Mouse (Mus musculus) central nervous system, embryonic 11.5 days (tissue): ENCODE results near the gene Aktip. TPM values are rescaled to one million over a fixed set of nuclear protein-coding genes. Genes with fewer than 3 reads are reported as not detected.

Source experiments
- polyA plus RNA-seq: library from polyadenylated mRNA; depleted of rRNA; stranded (reverse); fragments of >200 nt; gene quantifications from 2 replicates; pipeline ENCODE4 v1.2.3, GENCODE M21; 2012; rRNA removed

Gene Aktip
- polyA plus RNA-seq: 46.2 and 47.5 TPM in 2 replicates

DNA sequence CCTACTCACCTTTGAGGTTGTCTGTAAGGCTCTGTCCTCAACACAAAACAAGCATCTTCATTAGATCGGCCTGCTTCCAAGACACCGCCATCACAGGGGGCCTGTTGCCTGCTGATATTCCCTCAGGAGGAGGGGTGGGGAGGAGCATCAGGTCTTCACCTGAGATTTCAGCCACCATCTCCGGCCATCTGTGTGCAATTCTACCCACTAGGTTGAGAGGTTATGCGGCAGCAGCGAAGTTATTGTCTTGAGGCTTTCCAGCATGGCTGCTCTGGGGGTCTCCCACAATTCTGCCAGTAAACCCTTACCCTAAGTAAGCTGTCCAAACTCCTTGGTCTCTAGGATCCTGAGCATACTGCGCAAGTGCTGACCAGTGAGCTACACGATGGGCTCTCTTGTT, at the start of gene Aktip:
Aktip (minus strand) TSS at position 101 of the 400 bp plus-strand sequence.

DNA sequence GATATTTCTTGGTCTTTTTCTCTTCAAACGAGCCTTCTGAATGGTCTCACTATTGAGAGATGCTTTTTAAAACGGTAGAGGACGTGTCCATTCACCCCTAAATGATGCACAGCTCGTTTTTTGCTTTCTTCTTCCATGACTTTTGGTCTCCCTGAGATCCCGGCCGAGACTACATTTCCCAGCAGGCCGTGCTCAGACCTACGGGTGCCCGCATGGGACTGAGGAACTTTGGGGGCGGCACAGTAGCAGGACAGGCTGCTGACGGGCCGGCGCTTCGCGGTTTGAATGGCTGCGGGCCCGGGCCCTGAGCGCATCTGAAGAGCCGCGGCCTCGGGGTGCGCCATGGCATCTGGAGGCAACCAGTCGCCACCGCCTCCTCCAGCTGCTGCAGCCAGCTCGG, 129.9 kb downstream of the Aktip start, which contains the start of gene Rbl2:
Rbl2 (plus strand) TSS at position 224 of the 400 bp plus-strand sequence.

Other genes starting within 250 kb of the Aktip start
- 9.8 and 14.6 TPM in 2 replicates for gene Rbl2, start 129.9 kb downstream of the Aktip start, polyA plus RNA-seq
- 6.9 and 8.3 TPM in 2 replicates for gene Rpgrip1l, start 113.3 kb upstream of the Aktip start, polyA plus RNA-seq
- gene Fto, start 113.5 kb upstream of the Aktip start, polyA plus RNA-seq: 53.7 and 64.2 TPM in 2 replicates